Mouse (Mus musculus): ENCODE data around the gene Hadh.

- TF ChIP-seq POLR2A (IDR thresholded peaks at IDR 0.05; ENCODE audit: insufficient read length, low read depth), result no peak
- no peak for TF ChIP-seq MAX (IDR thresholded peaks at IDR 0.05; ENCODE audit: low read depth)
- TF ChIP-seq MYOD1 (IDR thresholded peaks at IDR 0.05; ENCODE audit: control insufficient read depth in 1 of 3, insufficient read length in 2 of 3, low read depth in 2 of 3), result no peak
- TF ChIP-seq TCF12 (IDR thresholded peaks at IDR 0.05; ENCODE audit: insufficient read depth, poor library complexity, severe bottlenecking), result no peak
- TF ChIP-seq USF1 (IDR thresholded peaks at IDR 0.05; ENCODE audit: low read depth), result no peak
- no peak for TF ChIP-seq CEBPB (IDR thresholded peaks at IDR 0.05; ENCODE audit: insufficient read depth, poor library complexity, severe bottlenecking)
These were observed 20.3 kb downstream of the Hadh start for GRCm38 (mm10) chr3:131251601-131252000.

All from myocyte (in vitro differentiated cells).